Mouse (Mus musculus) telencephalon, adult 2 months (tissue): ENCODE measurements around the gene Ppp4c.

ENCODE experiments used
- DNase-seq: peaks from one replicate; pipeline ENCODE4 v3.0.0-alpha.2; 2011; ENCODE audit warnings: low read depth, low spot score

Gene Ppp4c

DNA sequence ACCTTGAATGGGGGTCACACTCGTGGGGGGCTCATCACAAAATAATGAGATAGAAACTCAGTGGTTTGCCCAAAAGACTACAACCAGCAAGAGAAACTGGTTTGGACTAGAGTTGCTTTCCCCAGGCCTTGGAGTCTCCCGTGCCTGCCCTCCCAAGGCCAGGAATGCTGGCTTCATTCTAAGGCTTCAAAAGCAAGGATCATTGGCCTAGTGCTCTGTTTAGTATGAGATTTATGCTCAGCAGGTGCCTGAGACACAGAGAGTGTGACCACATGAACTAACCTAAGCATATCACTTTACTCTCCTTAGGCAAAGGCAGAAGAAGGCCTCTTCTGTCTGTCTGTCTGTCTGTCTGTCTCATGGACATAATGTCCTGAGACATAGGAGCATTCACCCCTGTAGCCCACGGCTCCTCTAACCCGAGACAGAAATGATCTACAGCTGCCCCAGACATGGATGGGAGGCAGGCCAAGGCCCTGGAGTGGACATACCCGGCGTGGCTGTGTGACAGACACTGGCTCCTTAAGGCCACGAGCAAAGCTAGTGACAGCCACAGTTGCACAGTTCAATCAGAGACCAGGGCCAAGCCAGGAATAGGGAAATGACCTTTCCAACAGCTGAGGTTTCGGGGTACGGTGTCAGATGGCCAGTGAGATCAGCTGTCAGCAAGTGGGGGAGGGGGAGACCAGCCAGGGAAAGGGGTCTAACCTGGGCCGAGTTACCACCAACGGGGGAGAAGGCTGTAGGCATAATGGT lies 10.0 kb upstream of the Ppp4c start:
- no peak for DNase-seq

DNA sequence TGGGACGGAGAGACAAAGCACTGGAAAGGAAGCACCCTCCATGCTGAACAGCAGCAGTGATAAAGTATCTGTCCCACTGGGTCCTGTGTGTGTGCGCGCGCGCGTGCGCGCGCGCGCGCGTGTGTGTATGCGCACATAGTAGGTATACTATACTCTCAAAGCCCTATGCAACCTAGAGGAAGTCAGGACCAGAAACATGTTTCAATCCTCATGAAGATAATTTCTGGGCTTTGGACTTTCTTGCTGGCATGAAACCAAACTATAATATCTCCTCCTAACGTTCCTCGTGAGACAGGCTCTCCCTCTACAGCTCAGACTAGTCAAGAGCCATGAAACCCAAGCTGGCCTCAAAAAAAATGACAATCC lies 8.7 kb upstream of the Ppp4c start:
- DNase-seq, result no peak

DNA sequence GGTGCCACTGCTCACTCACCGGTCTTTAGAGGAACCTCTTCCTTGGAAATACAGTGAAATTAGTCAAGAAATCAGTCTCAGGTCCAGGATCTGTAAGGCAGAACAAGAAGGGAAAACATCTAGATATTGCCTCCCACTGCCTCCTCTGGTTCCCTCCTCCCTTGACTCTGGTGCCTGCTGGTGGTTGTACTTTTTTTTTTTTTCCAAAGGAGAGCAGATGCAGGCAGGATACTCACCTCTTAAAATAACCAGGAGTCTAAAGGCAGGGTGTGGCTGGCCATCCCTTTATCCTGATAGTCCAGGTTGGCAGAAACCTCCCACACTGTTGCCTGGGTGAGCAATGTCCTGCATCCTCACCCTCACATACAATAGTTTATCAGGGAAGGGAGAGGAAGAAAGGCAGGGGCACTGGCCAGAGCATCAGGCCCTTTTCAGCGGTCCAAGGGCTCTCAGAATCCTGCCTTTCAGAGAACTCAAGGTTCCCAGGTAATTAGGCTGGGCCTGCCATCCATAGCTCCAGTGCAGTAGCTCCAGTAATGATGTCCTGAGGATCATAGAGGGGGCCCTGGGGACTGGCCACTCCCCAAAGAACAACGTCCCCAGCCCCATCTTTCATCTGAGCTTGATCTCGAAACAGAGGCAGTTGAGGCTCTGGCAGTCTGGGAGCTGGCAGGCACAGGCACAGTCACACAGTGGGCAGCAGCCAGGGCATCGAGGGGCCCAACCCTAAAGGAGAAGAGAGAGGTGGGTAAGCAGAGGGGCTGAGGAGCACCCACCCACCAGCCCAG lies 8.2 kb upstream of the Ppp4c start:
- DNase-seq, result peak; percentile 66

DNA sequence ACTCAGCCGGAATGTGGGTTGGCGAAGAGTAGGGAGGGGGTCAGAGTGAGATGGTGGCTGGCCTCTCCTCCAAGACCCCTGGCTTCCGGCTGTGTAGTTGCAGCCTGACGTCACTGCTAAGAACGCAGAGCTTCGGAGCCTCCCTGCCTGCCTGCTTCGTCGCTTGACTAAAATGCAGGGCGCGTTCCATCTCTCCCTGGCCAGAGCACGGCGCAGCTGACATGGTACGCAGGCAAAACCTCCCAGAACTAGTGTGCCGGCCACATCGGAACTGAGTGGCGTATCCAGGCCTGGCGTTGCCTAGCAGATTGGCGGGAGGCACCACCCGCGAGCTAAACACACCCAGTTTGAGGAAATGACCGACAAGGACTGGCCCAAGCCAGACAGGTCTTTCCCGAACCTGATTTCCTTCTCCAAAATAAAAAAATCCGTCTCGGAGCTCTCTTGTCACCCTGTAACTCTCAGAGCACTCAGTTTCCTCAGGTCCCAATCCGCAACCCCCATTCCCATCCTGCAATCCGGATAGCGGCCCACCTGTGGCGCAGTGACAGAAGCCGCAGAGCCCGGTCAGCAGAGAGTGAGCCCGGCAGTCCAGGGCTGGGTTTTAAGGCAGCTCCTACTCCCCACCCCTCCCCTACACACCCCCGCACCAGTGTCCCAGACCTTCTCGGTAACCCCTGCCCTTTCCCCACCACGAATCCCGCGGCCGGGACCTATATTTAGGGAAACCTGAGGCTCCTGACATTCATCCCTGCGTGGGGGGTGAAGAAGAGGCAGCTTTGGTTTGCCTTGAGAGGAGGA lies 7.4 kb upstream of the Ppp4c start:
- DNase-seq, result no peak

DNA sequence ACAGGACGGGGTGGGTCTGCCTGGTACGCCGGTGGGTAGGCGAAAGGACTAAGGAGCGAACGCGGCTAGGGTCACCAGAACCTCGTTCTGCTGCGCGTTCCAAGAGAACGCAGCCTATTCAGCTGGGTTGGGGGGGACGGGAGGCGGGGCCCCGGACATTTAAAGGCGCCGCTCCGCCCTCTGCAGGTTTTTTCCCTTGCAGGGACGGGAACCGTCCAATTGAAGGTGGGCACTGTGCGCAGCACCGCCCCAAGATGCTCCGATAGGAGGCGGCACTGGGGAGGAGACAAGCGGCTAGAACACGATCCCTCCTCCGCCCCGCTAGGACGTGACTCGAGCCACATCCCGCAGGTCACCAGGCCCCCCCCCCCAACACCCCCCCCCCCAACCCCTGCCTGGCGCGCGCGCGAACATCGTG lies 6.8 kb upstream of the Ppp4c start:
- DNase-seq, result peak; percentile 98

DNA sequence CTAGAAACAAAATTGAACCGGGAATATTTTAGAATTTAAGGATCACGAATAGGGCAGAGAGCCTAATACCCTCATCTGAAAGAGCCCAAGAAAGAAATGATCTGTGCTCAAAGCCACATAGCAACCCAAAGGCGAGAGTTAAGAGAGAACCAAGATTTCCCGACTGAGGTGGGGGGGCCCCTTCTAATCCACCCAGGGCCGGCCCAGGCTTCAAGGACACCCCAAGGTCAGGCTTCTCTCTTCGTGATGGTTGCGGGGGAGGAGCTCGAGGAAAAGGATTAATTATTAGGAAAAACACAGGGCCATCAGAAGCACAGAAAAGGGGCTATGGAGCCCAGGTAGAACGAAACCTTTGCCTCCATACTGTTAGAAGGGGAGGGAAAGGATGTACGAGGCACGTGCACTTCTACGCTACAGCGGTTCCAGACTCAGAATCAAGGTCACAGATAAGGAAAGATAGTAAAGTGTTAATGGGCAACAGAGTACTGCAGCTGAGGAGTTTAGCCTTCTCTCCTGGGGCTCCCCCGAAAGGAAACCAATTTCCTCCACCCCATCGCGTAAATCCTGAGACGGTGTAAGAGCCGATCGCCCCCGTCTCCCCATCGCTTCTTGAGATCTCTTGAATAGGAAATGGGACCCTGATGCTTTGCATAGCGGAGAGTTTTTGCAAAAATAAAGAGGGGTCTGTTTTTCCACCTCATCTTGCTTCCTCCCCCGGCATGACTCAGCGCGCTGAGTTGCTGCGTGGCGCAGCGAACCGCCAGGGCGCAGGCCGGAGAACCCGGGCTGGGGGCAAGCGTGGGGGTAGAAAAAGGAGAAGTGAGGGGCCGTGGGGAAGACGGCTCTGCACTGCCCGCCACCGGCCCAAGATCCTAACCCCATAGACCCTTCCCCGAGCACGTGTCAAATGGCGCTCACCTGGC lies 6.1 kb upstream of the Ppp4c start:
- DNase-seq, result no peak

DNA sequence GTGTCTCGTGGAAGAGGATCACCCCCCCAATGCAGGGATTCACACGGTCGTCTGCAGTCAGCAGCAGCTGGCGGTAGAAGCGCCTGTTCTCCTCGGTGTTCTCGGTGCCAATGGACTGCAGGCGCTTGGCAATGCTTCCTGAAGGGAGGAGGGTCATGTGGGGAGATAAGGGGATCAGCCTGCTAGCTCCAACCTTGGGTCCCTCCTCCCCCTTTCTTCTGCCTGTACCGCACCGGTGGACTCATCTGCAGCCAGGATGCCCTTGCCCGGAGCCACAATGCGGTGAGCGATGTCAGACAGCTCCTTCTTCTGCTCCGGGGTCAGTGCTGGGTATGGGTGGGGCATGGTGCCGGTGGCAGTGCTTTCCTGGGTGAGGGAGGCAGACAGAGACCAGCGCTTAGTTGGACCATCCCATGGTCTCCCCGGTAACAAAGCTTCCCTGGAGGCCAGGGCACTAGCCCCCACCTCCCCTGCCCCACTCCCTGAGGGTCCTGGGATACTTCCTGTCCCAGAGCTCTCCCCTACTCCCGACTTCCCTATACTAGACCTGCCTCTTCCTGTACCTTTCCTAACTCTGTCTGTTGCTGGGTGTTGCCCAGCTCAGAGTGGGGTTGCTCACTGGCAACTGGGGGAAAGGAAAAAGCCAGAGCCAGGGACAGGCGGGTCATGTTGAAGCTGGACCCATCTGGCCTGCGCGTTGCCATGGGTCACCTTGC lies 5.3 kb upstream of the Ppp4c start, which contains the start of gene Fam57b:
Gene Fam57b, plus strand, starts transcription at position 258 of the 716 bp plus-strand sequence.
- no peak for DNase-seq

DNA sequence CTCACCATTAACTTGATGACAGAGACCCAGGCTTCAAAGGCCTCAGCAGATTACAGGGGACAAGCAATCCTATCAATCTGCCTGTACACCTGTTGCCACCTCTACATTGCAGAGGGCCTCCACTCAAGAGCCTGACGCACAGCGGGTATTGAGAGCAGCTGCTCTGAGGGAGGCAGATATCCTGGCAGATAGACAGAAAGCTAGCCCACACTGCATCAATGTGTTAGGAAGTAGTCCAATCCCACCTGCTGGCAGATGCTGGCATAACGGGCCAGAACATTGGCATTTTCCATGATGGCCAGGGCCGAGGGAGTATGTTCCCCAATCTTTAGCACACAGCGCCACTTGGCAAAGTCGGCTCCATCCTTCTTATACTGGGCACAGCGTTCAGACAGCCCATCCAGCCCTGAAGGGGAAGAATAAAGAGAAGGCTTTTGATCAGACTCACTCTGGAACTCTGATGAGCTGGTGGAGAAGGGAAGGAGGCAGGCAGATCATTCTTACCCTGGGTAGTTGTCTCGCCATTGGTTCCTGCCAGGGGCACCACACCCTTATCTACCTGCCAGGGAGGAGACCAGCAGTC lies 4.1 kb upstream of the Ppp4c start:
- DNase-seq, result no peak

DNA sequence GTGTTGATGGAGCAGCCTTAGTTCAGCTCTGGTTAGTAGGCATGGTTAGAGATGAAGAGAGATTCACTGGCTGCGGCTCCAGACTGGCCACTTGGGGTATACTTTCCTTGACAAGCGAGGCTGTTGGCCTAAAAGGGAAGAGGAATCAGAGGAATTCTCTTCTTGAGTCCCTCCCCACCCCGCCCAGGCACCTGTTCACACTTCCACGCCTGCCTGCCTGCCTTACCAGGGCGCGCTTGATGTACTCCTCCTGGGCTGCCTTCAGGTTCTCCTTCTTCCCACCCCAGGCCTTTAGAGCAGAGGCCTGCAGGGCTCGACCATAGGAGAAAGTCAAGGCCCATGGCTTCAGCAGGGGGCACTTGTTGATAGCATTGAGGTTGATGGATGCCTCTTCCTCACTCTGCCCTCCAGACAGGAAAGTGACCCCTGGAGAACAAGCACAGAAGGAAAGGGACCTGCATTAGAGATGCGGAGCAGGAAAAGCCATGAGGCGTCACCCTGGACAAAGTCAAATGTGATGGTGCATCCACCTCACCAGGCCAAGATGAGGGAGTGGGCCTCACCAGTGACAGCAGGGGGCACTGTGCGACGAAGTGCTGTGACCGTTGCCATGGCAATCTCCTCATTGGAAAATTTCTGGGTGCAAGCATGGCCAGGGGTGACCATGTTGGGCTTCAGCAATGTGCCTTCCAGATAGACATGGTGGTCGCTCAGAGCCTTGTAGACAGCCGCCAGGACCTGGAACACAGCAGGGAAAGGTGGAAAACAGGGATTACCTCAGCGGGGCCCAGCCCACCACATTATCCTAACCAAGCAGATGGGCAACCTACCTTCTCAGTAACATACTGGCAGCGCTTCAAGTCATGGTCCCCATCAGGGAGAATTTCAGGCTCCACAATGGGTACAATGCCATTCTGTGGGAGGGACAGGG lies 3.4 kb upstream of the Ppp4c start:
- DNase-seq, result no peak

DNA sequence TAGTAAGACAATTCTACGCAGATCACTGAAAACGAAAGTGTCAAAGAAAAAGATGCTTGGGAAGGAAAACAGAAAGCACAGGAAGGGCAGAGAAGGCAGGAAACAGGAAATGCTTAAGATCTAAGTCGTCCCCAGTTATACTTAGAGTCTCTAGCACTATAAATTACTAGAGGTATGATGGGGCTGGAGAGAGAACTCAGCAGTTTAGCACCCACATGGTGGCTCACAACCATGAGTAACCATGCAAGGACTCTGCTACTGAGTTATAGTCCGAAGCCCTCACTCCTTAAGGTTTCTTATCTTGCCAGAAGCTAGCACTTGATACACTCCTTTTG lies 1.9 kb upstream of the Ppp4c start:
- no peak for DNase-seq

DNA sequence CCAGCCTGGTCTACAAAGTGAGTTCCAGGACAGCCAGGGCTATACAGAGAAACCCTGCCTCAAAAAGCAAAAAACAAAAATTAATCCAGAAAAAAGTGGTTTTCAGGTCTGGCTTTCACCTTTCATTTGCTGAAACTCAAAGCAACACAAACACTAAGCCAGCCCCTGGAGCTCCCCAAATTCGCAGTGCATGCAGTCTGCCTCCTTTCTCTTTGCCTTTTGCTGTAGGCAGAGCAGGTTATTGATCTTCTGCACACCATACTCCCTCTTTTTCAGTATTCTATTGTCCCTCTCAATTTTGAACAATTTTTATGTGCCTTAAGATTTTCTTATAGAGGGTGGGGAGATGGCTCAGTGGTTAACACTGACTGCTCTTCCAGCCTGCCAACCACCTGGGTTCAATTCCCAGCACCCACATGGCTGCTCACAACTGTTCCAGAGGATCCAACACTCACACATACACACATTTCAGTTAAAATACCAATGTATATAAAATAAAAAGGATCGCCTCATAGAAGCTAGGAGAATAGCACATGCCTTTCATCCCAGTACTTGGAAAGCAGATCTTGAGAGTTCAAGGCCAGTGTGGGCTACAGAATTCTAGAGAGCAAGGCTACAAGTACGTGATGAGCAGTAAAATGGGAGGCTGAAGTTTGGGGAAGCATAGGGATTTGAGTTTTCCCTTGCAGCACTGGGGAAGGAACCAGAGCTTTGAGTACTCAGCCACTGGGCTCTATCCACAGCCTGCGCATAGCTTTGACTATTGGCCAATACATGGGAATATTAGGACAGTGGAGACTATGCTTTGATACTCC lies 1.4 kb upstream of the Ppp4c start:
- DNase-seq, result no peak

DNA sequence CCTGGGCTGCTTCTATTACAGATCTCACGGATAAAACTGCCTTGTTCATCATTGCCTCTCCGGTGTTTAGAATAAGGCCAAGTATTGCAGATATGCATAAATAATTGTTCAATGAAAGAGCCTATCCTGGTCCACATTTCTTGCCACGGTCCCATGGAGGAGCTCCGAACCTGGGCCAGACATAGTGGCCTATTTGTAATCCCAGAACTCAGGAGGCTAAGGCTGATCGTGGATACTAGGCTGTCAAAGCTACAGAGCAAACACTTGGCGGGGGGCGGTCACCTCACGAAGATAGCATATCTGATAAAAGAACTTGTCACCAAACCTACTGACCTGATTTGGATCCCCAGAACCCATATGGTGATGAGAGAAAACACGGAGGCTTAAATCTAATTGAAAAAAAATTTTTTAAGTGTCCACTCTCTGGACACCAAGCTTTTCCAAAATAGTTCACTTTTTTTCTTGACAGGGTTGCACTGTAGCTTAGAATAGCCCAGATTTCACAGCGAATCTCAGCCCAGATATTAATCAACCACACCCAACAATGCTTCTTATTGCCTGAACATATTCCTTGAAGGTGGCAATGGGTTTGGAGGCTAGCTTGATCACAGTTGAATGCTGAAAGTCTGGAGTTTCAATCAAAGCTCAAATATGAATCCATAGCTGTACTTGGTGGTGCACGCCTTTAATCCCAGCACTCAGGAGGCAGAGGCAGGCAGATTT lies 586 bp upstream of the Ppp4c start:
- no peak for DNase-seq

DNA sequence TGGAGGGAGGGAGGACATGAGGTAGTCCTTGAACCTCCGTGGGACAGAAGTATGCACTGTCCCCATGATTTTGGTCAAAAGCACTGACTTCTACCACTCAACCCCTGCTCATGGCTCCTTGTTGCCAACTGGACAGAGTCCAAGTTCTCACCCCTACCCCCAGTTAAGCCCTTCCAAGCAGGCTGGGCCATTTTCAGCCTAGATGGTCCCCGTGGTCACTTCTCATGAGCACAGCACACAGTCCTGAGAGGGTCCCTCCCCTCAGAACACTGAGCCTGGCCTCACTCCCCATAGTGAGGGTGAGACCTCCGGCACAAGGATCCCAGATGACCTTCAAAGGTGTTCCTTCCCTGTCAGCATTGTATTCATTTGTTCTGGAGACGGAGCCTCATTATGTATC lies 3.2 kb downstream of the Ppp4c start:
- no peak for DNase-seq

DNA sequence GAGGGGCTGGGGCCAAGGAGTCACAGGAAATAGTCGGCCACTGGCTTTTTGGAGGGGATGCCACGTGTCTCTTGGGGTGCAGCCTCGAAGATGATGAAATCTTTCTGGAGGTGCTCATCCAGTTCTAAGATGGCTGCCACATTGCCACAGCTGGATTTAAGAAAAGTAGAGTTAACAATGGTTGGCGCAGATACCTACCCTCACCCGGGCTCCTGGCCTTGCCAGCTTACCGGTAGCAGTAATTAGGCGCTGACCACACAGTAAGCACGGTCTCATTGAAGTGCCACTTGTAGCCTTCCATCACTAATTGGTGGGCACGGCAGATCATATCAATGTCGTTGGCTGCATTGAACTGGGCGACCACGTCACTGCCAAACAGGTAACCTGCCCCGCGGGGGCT lies 6.2 kb downstream of the Ppp4c start:
- DNase-seq, result no peak

DNA sequence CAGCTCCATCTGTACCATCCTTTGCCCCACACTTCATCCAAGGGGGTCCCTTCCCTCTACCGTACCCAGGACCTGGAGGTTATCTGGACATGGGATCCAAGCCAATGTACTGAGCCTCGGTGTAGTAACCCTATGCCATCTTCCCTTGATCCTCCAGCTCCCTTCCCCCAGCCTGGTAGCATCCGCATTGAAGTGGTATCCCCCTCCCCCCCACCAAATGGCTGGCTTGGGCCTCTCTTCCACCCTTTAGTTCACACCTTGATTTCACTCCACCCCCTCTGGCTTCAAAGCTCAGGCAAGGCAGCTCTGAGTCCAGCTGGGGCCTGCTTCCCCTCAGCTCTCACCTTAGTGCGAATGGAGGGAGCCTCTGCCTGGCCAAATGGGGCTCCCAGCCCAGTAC lies 7.2 kb downstream of the Ppp4c start:
- no peak for DNase-seq

DNA sequence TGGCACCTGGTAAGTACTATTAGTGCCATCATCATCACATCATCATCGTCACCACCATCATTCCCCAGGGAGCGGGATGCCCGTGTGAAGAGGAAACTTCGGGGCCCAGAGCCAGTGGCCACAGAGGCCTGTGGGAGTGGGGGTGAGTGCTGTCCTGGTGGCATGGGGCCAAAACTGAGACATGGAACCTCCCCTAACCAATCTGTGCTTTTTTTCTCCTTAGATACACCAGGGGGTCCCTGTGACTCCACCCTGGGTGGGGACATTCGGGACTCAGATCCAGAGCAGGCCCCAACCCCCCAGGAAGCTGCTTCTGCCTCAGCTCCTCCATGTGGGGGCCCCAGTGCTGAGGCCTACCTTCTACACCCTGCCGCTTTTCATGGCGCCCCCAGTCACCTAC lies 7.8 kb downstream of the Ppp4c start:
- DNase-seq, result no peak

DNA sequence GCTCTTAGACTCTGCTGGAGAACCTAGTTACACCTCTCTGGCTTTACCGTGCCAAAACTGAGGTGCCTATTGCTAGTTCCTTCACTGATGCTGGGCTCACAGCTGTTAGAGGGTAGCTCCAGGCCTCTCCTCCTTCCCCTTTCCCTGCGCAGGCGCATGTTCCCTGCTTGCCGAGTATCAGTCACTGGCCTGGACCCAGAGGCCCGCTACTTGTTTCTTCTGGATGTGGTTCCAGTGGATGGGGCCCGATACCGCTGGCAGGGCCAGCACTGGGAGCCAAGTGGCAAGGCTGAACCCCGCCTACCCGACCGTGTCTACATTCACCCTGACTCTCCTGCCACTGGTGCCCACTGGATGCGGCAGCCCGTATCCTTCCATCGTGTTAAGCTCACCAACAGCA lies 9.6 kb downstream of the Ppp4c start:
- no peak for DNase-seq
